ENCODE assay signal across 8 mouse cellular contexts in the genomic region with DNA sequence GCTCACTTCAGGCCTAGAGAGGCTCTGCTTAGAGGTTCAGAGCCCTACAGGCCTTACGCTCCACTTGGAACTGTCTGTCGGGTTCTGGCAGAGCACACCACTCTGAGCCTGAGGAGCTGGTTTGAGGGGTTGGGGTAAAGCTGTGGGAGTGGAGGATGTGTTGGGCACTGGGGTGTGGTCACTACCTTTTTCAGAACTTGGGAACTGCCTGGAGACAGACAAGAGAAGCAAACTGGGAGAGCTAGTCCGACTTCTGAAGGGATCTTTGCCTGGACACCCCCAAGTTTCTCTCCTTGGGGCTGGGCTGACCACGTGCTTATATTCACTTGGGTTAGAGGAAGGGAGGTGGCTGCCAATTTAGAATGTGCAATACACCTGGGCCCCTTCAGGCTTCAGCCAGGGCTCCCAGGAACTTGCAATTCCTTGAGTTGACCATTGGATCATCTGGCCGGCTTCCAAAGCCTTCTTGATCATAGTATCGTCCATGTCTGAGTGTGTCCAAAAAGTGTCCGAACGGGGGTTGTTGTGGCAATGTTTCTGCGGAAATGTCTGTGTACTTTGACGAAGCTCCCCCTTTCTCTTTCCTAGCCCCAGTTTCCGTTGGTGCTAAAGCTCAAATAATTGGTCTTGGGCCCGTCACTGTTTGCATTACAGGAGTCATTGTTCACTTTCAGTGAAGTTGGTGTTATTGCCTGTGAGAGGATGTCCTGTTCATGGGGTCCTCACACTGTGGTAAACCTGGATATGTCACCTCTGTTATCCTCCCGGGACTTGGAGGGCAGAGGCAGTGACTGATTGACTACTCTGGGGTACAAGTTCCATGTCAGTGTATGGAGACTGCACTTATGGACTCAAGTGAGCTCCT. TPM values are rescaled to one million over a fixed set of nuclear protein-coding genes. Genes with fewer than 3 reads are reported as not detected.
DNase-seq lines count a peak whose midpoint lies in the region; ATAC-seq lines count a peak whose summit lies in the region.

No protein-coding gene starts in this region.

- peak overlapping the region; percentile 87 to 94; a peak in 3 of 4 replicates for H3K4me3 ChIP-seq in heart, embryonic 14.5 days (ENCODE audit: control insufficient read depth in 1 of 2, insufficient read depth in 1 of 2, low read depth in 1 of 2, low read length in 2 of 2)
- no peak overlapping the region for H3K4me3 ChIP-seq in neural tube, embryonic 15.5 days (replicated peaks)
- H3K4me3 ChIP-seq in forebrain, embryonic 12.5 days (replicated peaks): no peak overlapping the region

- no peaks in the 10 kb centered on the region for H3K36me3 ChIP-seq in heart, embryonic 14.5 days (ENCODE audit: control insufficient read depth, insufficient read depth, low read length)
- H3K36me3 ChIP-seq in neural tube, embryonic 15.5 days: no peaks in the 10 kb centered on the region
- no peaks in the 10 kb centered on the region for H3K36me3 ChIP-seq in forebrain, embryonic 12.5 days (replicated peaks)

- peak overlapping the region; percentile 81 to 98 for H3K27ac ChIP-seq in heart, embryonic 14.5 days (replicated peaks in 1 of 2; ENCODE audit: control insufficient read depth in 1 of 2, insufficient read depth in 1 of 2, low read depth in 2 of 2, low read length in 2 of 2)
- H3K27ac ChIP-seq in neural tube, embryonic 15.5 days (replicated peaks): peak overlapping the region; percentile 48
- H3K27ac ChIP-seq in forebrain, embryonic 12.5 days: no peak overlapping the region

- intact Hi-C loops in left cerebral cortex, postnatal 14 days (cut with DNase I): loop anchor here (2.0 kb wide), 1 partner anchor 91 kb away; no protein-coding TSS in a partner anchor

- H3K27me3 ChIP-seq in heart, embryonic 14.5 days (ENCODE audit: control insufficient read depth, insufficient read depth, low read length): no peaks in the 10 kb centered on the region
- peaks cover 49% of the 10 kb centered on the region for H3K27me3 ChIP-seq in neural tube, embryonic 15.5 days (replicated peaks)
- peaks cover 42% of the 10 kb centered on the region for H3K27me3 ChIP-seq in forebrain, embryonic 12.5 days

- no peaks in the 10 kb centered on the region for H3K9me3 ChIP-seq in heart, embryonic 14.5 days (ENCODE audit: control insufficient read depth, low read length)
- no peaks in the 10 kb centered on the region for H3K9me3 ChIP-seq in neural tube, embryonic 15.5 days (replicated peaks)
- no peaks in the 10 kb centered on the region for H3K9me3 ChIP-seq in forebrain, embryonic 12.5 days

- H3K4me2 ChIP-seq in heart, embryonic 14.5 days (ENCODE audit: low read length): peak overlapping the region; percentile 77
- H3K4me2 ChIP-seq in neural tube, embryonic 15.5 days: peak overlapping the region; percentile 80
- H3K4me2 ChIP-seq in forebrain, embryonic 12.5 days: no peak overlapping the region

- peaks cover 49 to 77% of the 10 kb centered on the region in 2 experiments for H3K4me1 ChIP-seq in heart, embryonic 14.5 days (ENCODE audit: control insufficient read depth in 2 of 2, insufficient read depth in 2 of 2, low read length in 2 of 2)
- H3K4me1 ChIP-seq in neural tube, embryonic 15.5 days: peaks cover 48% of the 10 kb centered on the region
- peaks cover 33% of the 10 kb centered on the region for H3K4me1 ChIP-seq in forebrain, embryonic 12.5 days

- no peak for ATAC-seq in heart, embryonic 14.5 days (ENCODE audit: insufficient number of reproducible peaks, insufficient read depth, low FRiP score, low read depth)
- no peak for ATAC-seq in neural tube, embryonic 15.5 days (ENCODE audit: low FRiP score)
- ATAC-seq in forebrain, embryonic 12.5 days (ENCODE audit: low FRiP score): no peak

- 56% methylated on average over 13 of the region's 13 CpGs for WGBS in heart, embryonic 14.5 days
- WGBS in neural tube, embryonic 15.5 days: 78% methylated on average over 13 of the region's 13 CpGs
- WGBS in forebrain, embryonic 12.5 days: 83% methylated on average over 13 of the region's 13 CpGs

- peak overlapping the region; percentile 97 for H3K9ac ChIP-seq in heart, embryonic 14.5 days (ENCODE audit: low read length)
- no peak overlapping the region for H3K9ac ChIP-seq in neural tube, embryonic 15.5 days (replicated peaks)
- no peak overlapping the region for H3K9ac ChIP-seq in forebrain, embryonic 12.5 days

- DNase-seq in 3134 (ENCODE audit: extremely low read depth, insufficient read length, low spot score) (peak; percentile 59), ZHBTc4 (ENCODE audit: low read depth, low spot score) (peak; percentile 6)
- peak; percentile 67 to 76 for DNase-seq in kidney, postnatal 25 days
- DNase-seq in left cerebral cortex, postnatal 14 days (ENCODE audit: low spot score in 2 of 2): no peak
- no peak for DNase-seq in spleen, adult 12 weeks (ENCODE audit: low spot score)

RNA-seq across cellular contexts. Expression of gene Ahnak, which starts 3.0 kb away (rescaled TPM):
- 29.4 and 30.6 TPM in 2 replicates for polyA plus RNA-seq in heart, embryonic 14.5 days (2014; fragmentation: Nextera tagmentation; extraction: Ambion mirVana)
- 4.4 and 8.0 TPM in 2 replicates for polyA plus RNA-seq in neural tube, embryonic 15.5 days (2015; fragmentation: Nextera tagmentation; extraction: Ambion mirVana)
- 10 to 100 TPM; 15.7 to 23.9 TPM for total RNA-seq in left cerebral cortex, postnatal 14 days (2021)
- 6.4 and 8.5 TPM in 2 replicates for polyA plus RNA-seq in forebrain, embryonic 12.5 days (2016; fragmentation: Nextera tagmentation; extraction: Ambion mirVana)

RNA-seq across cellular contexts. Expression of gene Eef1g, which starts 25.3 kb away (rescaled TPM):
- 234 and 253 TPM in 2 replicates for polyA plus RNA-seq in heart, embryonic 14.5 days (2014; fragmentation: Nextera tagmentation; extraction: Ambion mirVana)
- 291 and 348 TPM in 2 replicates for polyA plus RNA-seq in neural tube, embryonic 15.5 days (2015; fragmentation: Nextera tagmentation; extraction: Ambion mirVana)
- 100 to 1,000 TPM; 188 to 198 TPM for total RNA-seq in left cerebral cortex, postnatal 14 days (2021)
- 365 and 373 TPM in 2 replicates for polyA plus RNA-seq in forebrain, embryonic 12.5 days (2016; fragmentation: Nextera tagmentation; extraction: Ambion mirVana)

RNA-seq across cellular contexts. Expression of gene Tut1, which starts 38.5 kb away (rescaled TPM):
- 14.5 and 15.6 TPM in 2 replicates for polyA plus RNA-seq in heart, embryonic 14.5 days (2014; fragmentation: Nextera tagmentation; extraction: Ambion mirVana)
- polyA plus RNA-seq in neural tube, embryonic 15.5 days (2015; fragmentation: Nextera tagmentation; extraction: Ambion mirVana): 25.4 and 26.0 TPM in 2 replicates
- 10 to 100 TPM; 16.7 to 16.8 TPM for total RNA-seq in left cerebral cortex, postnatal 14 days (2021)
- polyA plus RNA-seq in forebrain, embryonic 12.5 days (2016; fragmentation: Nextera tagmentation; extraction: Ambion mirVana): 36.9 and 37.0 TPM in 2 replicates

RNA-seq across cellular contexts. Expression of gene Mta2, which starts 50.4 kb away (rescaled TPM):
- 19.8 and 26.5 TPM in 2 replicates for polyA plus RNA-seq in heart, embryonic 14.5 days (2014; fragmentation: Nextera tagmentation; extraction: Ambion mirVana)
- polyA plus RNA-seq in neural tube, embryonic 15.5 days (2015; fragmentation: Nextera tagmentation; extraction: Ambion mirVana): 94.8 and 117 TPM in 2 replicates
- total RNA-seq in left cerebral cortex, postnatal 14 days (2021): 10 to 100 TPM; 48.6 to 50.3 TPM
- polyA plus RNA-seq in forebrain, embryonic 12.5 days (2016; fragmentation: Nextera tagmentation; extraction: Ambion mirVana): 193 and 206 TPM in 2 replicates

Comparison
In these comparisons a context has a peak if more than half of its experiments do, and no peak if none do; other contexts are left out.
1. DNase-seq: peak in 3134 (single experiment), ZHBTc4 (single experiment) and kidney, postnatal 25 days (2 of 2); none in left cerebral cortex, postnatal 14 days (0 of 2) and spleen, adult 12 weeks (single experiment).
2. H3K4me3 ChIP-seq: peak in heart, embryonic 14.5 days (2 of 2); none in neural tube, embryonic 15.5 days (single experiment) and forebrain, embryonic 12.5 days (single experiment).